11 mouse cellular contexts compared by ENCODE assay signal in the genomic region with DNA sequence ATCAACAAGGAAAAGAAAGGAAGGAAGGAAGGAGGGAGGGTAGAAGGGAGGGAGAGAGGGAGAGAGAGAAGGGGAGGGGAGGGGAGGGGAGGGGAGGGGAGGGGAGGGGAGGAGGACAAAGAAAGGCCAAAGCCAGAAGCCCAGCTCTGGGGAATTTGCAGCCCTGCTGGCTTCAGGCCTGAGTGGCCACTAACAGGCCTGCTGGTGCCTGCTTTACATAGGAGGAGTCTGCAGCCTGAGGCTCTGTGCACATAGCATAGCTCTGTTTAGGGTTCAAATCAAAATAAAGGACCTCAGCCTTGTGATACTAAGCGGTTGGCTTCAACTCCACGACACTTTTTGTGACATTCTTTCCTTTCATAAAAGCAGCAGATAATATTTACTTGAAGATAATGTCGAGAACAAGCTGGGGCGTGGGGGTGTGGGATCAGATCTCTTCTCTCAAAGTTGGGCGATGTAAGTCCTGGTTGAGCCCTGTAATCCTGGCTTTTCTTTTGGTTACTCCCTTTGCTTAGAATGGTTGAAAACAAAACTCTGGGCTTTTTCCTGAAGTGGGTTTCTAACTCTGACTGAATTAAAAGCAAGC. TPM values are rescaled to one million over a fixed set of nuclear protein-coding genes. Genes with fewer than 3 reads are reported as not detected.
DNase-seq lines count a peak whose midpoint lies in the region; ATAC-seq and TF ChIP-seq lines count a peak whose summit lies in the region.
"Had no signal": no experiment of that assay in that cellular context is flagged by ENCODE, and none has a peak within 500 bp of the region (broad histone marks: within the 10 kb centered on the region; RNA-seq: fewer than 3 reads in every experiment).

No protein-coding gene starts in this region.

- 42% methylated on average over 5 of the region's 5 CpGs for WGBS in kidney, postnatal 0 days
- 35% methylated on average over 5 of the region's 5 CpGs for WGBS in forebrain, embryonic 10.5 days
- 30% methylated on average over 5 of the region's 5 CpGs for WGBS in midbrain, embryonic 14.5 days
- WGBS in intestine, embryonic 15.5 days = 34% methylated on average over 5 of the region's 5 CpGs

- H3K27ac ChIP-seq in kidney, postnatal 0 days = no peak overlapping the region
- peak overlapping the region; percentile 32 for H3K27ac ChIP-seq in forebrain, embryonic 10.5 days
- H3K27ac ChIP-seq in midbrain, embryonic 14.5 days (replicated peaks; ENCODE audit: low read depth, low read length) = no peak overlapping the region
- H3K27ac ChIP-seq in intestine, embryonic 15.5 days = no peak overlapping the region
- H3K27ac ChIP-seq in left cerebral cortex, adult 2 months = no peak overlapping the region
- H3K27ac ChIP-seq: lung, embryonic 15.5 days had no signal

- intact Hi-C loops in heart, postnatal 10 days (cut with DNase I) = loop anchor here (5.0 to 10.0 kb wide), 5 partner anchors 249 to 1659 kb away; no protein-coding TSS in a partner anchor
- intact Hi-C loops in left cerebral cortex, adult 2 months (cut with DNase I) = no loop called here

- H3K4me3 ChIP-seq in kidney, postnatal 0 days (replicated peaks; ENCODE audit: low read depth, low read length) = no peak overlapping the region
- no peak overlapping the region for H3K4me3 ChIP-seq in forebrain, embryonic 10.5 days
- no peak overlapping the region for H3K4me3 ChIP-seq in midbrain, embryonic 14.5 days (replicated peaks; ENCODE audit: low read depth, low read length)
- no peak overlapping the region for H3K4me3 ChIP-seq in intestine, embryonic 15.5 days (replicated peaks)
- no peak overlapping the region for H3K4me3 ChIP-seq in left cerebral cortex, adult 2 months
- H3K4me3 ChIP-seq: lung, embryonic 15.5 days had no signal

- no peaks in the 10 kb centered on the region for H3K9me3 ChIP-seq in kidney, postnatal 0 days (replicated peaks; ENCODE audit: low read length)
- no peaks in the 10 kb centered on the region for H3K9me3 ChIP-seq in forebrain, embryonic 10.5 days
- H3K9me3 ChIP-seq in midbrain, embryonic 14.5 days (ENCODE audit: control insufficient read depth, low read length) = no peaks in the 10 kb centered on the region
- H3K9me3 ChIP-seq in intestine, embryonic 15.5 days = no peaks in the 10 kb centered on the region
- H3K9me3 ChIP-seq: lung, embryonic 15.5 days had no signal

- H3K4me2 ChIP-seq in kidney, postnatal 0 days (ENCODE audit: low read length) = no peak overlapping the region
- no peak overlapping the region for H3K4me2 ChIP-seq in midbrain, embryonic 14.5 days (ENCODE audit: low read length)
- no peak overlapping the region for H3K4me2 ChIP-seq in intestine, embryonic 15.5 days (replicated peaks)
- H3K4me2 ChIP-seq: lung, embryonic 15.5 days had no signal

- no peaks in the 10 kb centered on the region for H3K27me3 ChIP-seq in kidney, postnatal 0 days (ENCODE audit: insufficient read depth, low read length)
- no peaks in the 10 kb centered on the region for H3K27me3 ChIP-seq in forebrain, embryonic 10.5 days (ENCODE audit: poor library complexity, severe bottlenecking)
- H3K27me3 ChIP-seq in midbrain, embryonic 14.5 days (ENCODE audit: control insufficient read depth, insufficient read depth, low read length) = no peaks in the 10 kb centered on the region
- H3K27me3 ChIP-seq in intestine, embryonic 15.5 days (replicated peaks) = no peaks in the 10 kb centered on the region
- H3K27me3 ChIP-seq: lung, embryonic 15.5 days had no signal

- no peak for TF ChIP-seq CTCF in kidney, postnatal 0 days (IDR thresholded peaks at IDR 0.05; ENCODE audit: low read depth)
- TF ChIP-seq CTCF in left cerebral cortex, adult 2 months (IDR thresholded peaks at IDR 0.05) = no peak

- ATAC-seq in kidney, postnatal 0 days (replicated peaks; ENCODE audit: low FRiP score, low read depth) = peak; percentile 49; the same call in 1 of the 2 replicates
- no peak for ATAC-seq in midbrain, embryonic 14.5 days (ENCODE audit: low FRiP score, low TSS enrichment)
- ATAC-seq in intestine, embryonic 15.5 days = no peak

- no peaks in the 10 kb centered on the region for H3K36me3 ChIP-seq in kidney, postnatal 0 days (ENCODE audit: insufficient read depth, low read length)
- H3K36me3 ChIP-seq in forebrain, embryonic 10.5 days (replicated peaks) = no peaks in the 10 kb centered on the region
- no peaks in the 10 kb centered on the region for H3K36me3 ChIP-seq in midbrain, embryonic 14.5 days (ENCODE audit: control insufficient read depth, insufficient read depth, low read length)
- H3K36me3 ChIP-seq in intestine, embryonic 15.5 days = no peaks in the 10 kb centered on the region
- H3K36me3 ChIP-seq: lung, embryonic 15.5 days had no signal

- no peak overlapping the region for H3K9ac ChIP-seq in kidney, postnatal 0 days (ENCODE audit: low read depth, low read length)
- no peak overlapping the region for H3K9ac ChIP-seq in midbrain, embryonic 14.5 days (replicated peaks; ENCODE audit: low read length)
- no peak overlapping the region for H3K9ac ChIP-seq in intestine, embryonic 15.5 days
- H3K9ac ChIP-seq: lung, embryonic 15.5 days had no signal

- peak; percentile 56 for DNase-seq in kidney, postnatal 0 days (ENCODE audit: low spot score)
- no peak for DNase-seq in kidney, adult 11 months
- peak; percentile 70 for DNase-seq in embryo, embryonic 10 days (ENCODE audit: low spot score)
- DNase-seq in forebrain, embryonic 10.5 days (ENCODE audit: extremely low spot score, low spot score) = peak; percentile 28
- DNase-seq in midbrain, embryonic 14.5 days = peak; percentile 52
- DNase-seq in heart, postnatal 10 days = no peak
- no peak for DNase-seq in left cerebral cortex, adult 2 months (ENCODE audit: extremely low spot score in 1 of 2, low spot score in 2 of 2)
- DNase-seq: cerebellum, adult 9-10 months; gastrocnemius, postnatal 25 days had no signal

- 0 out of 2 replicates have a peak, but pooled peaks cover 3% of the 10 kb centered on the region for H3K4me1 ChIP-seq in kidney, postnatal 0 days (replicated peaks; ENCODE audit: insufficient read depth, low read length)
- peaks cover 10% of the 10 kb centered on the region for H3K4me1 ChIP-seq in forebrain, embryonic 10.5 days
- H3K4me1 ChIP-seq in midbrain, embryonic 14.5 days (ENCODE audit: control insufficient read depth, insufficient read depth, low read length) = 0 out of 2 replicates have a peak, but pooled peaks cover 5% of the 10 kb centered on the region
- H3K4me1 ChIP-seq in intestine, embryonic 15.5 days (replicated peaks) = no peaks in the 10 kb centered on the region
- H3K4me1 ChIP-seq: lung, embryonic 15.5 days had no signal

RNA-seq across cellular contexts. Expression of gene Meis2, which starts 37.9 kb away (rescaled TPM):
- polyA plus RNA-seq in kidney, postnatal 0 days (2015; fragmentation: Nextera tagmentation; extraction: Ambion mirVana) = 52.8 and 60.4 TPM in 2 replicates
- 32.5 TPM in 2 replicates for polyA plus RNA-seq in forebrain, embryonic 10.5 days (2016; fragmentation: Nextera tagmentation; extraction: Ambion mirVana)
- polyA plus RNA-seq in midbrain, embryonic 14.5 days (2014; fragmentation: Nextera tagmentation; extraction: Ambion mirVana) = 83.1 and 84.9 TPM in 2 replicates
- polyA plus RNA-seq in intestine, embryonic 15.5 days (2015; fragmentation: Nextera tagmentation; extraction: Ambion mirVana) = 39.9 and 41.5 TPM in 2 replicates
- total RNA-seq in heart, postnatal 10 days (2021) = 10 to 100 TPM; 22.4 to 27.5 TPM
- total RNA-seq in left cerebral cortex, adult 2 months (2021) = 100 to 1,000 TPM; 110 to 116 TPM

Comparison
In these comparisons a context has a peak if more than half of its experiments do, and no peak if none do; other contexts are left out.
1. DNase-seq: peak in kidney, postnatal 0 days (single experiment), embryo, embryonic 10 days (single experiment), forebrain, embryonic 10.5 days (single experiment) and midbrain, embryonic 14.5 days (single experiment); none in kidney, adult 11 months (single experiment), heart, postnatal 10 days (0 of 2) and left cerebral cortex, adult 2 months (0 of 2).